Comparison of ENCODE assay signal across 13 mouse cellular contexts in genomic region chr13:57249851-57250250, GRCm38 (mm10).
"Had no signal": no experiment of that assay in that cellular context is flagged by ENCODE, and none has a peak within 500 bp of the region (broad histone marks: within the 10 kb centered on the region; RNA-seq: fewer than 3 reads in every experiment).

No protein-coding gene starts in this region.

- H3K9ac ChIP-seq: lung, embryonic 14.5 days; midbrain, embryonic 12.5 days; neural tube, embryonic 12.5 days; stomach, embryonic 15.5 days had no signal

- H3K27me3 ChIP-seq: midbrain, embryonic 12.5 days; neural tube, embryonic 12.5 days; stomach, embryonic 15.5 days had no signal

- H3K9me3 ChIP-seq: midbrain, embryonic 10.5 days; midbrain, embryonic 12.5 days; neural tube, embryonic 12.5 days; stomach, embryonic 15.5 days had no signal

- H3K27ac ChIP-seq: midbrain, embryonic 10.5 days; midbrain, embryonic 12.5 days; neural tube, embryonic 12.5 days; stomach, embryonic 15.5 days; stomach, postnatal 0 days had no signal

- DNase-seq: lung, embryonic 14.5 days; lung, postnatal 10 days; lung, postnatal 4 days; midbrain, embryonic 14.5 days; right cerebral cortex, postnatal 14 days; thymus, adult 2 months; thymus, postnatal 25 days; thymus, postnatal 4 days had no signal

- H3K36me3 ChIP-seq: midbrain, embryonic 10.5 days; midbrain, embryonic 12.5 days; neural tube, embryonic 12.5 days; stomach, embryonic 15.5 days had no signal

- H3K4me2 ChIP-seq: lung, embryonic 14.5 days; midbrain, embryonic 12.5 days; neural tube, embryonic 12.5 days; stomach, embryonic 15.5 days had no signal

- H3K4me3 ChIP-seq: midbrain, embryonic 10.5 days; midbrain, embryonic 12.5 days; neural tube, embryonic 12.5 days; stomach, embryonic 15.5 days had no signal

- H3K4me1 ChIP-seq: midbrain, embryonic 10.5 days; midbrain, embryonic 12.5 days; neural tube, embryonic 12.5 days; stomach, embryonic 15.5 days had no signal
